Mouse (Mus musculus) C2C12 (cell line): ENCODE measurements around the gene Chst11.

Source experiments
- CEBPB ChIP-seq: IDR thresholded peaks from one replicate; pipeline ENCODE4 v1.6.1; 2011; ENCODE audit warnings: low read depth, mild to moderate bottlenecking, control low read depth, moderate library complexity
- CTCF ChIP-seq: IDR thresholded peaks from one replicate; pipeline ENCODE4 v1.5.1; 2011; ENCODE audit not compliant: control insufficient read depth, insufficient read depth, insufficient read length
- FOSL1 ChIP-seq: IDR thresholded peaks from one replicate; pipeline ENCODE4 v1.8.0; 2011; ENCODE audit warnings: mild to moderate bottlenecking, low read length; ENCODE audit not compliant: poor library complexity, insufficient read depth, severe bottlenecking
- MAX ChIP-seq: IDR thresholded peaks from one replicate; pipeline ENCODE4 v1.6.1; 2011; ENCODE audit warnings: mild to moderate bottlenecking, control low read depth
- MYOD1 ChIP-seq: IDR thresholded peaks from one replicate; pipeline ENCODE4 v1.6.1; 2011; ENCODE audit warnings: low read depth; ENCODE audit not compliant: control insufficient read depth, insufficient read length
- MYOG ChIP-seq: IDR thresholded peaks from one replicate; pipeline ENCODE4 v1.6.1; 2011; ENCODE audit not compliant: control insufficient read depth, insufficient read length; ENCODE audit errors: extremely low read depth
- USF1 ChIP-seq: IDR thresholded peaks from one replicate; pipeline ENCODE4 v1.6.1; 2011; ENCODE audit warnings: low read depth, mild to moderate bottlenecking, control low read depth, moderate library complexity

DNA sequence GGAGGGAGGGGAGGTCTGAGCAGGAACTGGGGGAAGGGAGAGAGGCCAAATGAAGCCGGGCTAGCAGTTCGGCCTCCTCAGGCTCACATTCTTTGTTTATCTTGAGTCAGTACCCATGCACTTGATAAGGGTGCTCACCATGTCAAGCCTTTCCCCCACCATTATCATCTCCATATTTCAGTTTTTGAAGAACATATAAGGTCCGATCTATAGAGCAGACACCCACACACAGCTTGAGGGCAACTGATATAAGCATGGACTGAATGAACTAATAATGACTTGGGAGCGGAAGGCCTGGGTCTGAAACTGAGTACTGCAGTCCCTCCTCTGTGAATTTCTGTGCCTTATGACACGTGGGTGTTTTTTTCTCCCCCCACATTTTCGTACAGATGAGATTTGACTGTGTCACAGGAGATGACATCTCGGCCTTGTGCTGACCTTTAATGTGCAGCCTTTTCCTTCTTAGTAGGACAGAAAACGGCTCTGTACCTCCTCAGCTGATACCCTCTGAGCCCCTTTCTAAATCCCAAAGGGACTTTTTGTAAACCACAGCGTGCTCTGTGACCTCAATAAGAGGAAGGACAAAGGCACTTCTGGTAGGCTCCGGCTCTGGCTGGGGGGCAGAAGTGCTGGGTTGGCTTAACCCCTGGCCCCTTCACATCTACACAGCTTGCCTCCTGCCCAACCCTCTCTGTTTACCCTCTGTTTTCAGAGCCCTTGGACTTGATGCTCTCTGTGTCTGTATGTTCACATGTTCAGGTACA is 6.6 kb downstream of the Chst11 start:
- TF ChIP-seq MAX (no peak), CTCF (no peak), USF1 (no peak), FOSL1 (no peak), MYOD1 (no peak), CEBPB (no peak), MYOG (no peak)
